Mouse (Mus musculus): ENCODE results near the gene Ppp6c. TPM values are rescaled to one million over a fixed set of nuclear protein-coding genes. Genes with fewer than 3 reads are reported as not detected.
"Not testable (repeated sequence)": the region's sequence is repeated elsewhere in the genome, so short reads cannot be mapped to it uniquely, and the experiment has no call there.

Gene Ppp6c
- polyA plus RNA-seq (2012; ENCODE audit: insufficient read depth, insufficient read length, missing spikeins), result 82.1 and 108 TPM in 2 replicates

DNA sequence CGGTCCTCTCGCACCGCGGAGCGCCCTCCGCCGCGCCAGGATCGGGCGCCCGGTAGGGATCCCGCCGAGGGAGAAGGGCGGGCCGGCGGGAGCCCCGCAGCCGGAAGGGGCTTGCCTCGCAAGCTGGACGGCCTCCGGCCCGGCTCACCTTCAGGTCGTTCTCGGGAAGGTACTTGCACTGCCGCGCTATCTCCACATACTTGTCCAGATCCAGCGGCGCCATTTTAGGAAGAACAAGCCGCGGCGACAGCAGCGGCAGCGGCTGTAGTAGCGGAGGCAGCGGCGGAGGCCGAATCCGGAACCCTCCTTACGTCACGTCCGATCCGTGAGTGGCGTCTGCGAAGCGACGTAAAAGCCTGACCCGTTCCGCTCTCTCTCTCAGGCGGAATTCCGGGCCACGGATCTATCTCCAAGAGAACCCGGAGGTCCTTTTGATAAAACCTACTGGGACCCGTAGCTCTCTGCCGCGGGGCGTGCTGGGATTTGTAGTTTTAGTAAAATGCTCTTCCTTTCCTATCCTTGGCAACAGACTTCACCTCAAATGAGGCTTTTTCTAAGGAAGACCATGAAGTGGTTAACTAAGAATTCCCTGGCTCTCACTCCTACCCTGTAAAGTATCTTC is at the start of gene Ppp6c:
Gene Ppp6c, minus strand, starts transcription at position 433 of the 622 bp plus-strand sequence.
- H3K4me3 ChIP-seq (ENCODE audit: insufficient read depth, low read depth, low read length), result peak within 1 kb of the TSS; percentile 94
- peak within 1 kb of the TSS; percentile 96 for H3K27ac ChIP-seq (replicated peaks; ENCODE audit: low read depth, low read length)
- peaks cover 4% of the 10 kb centered on the region for H3K4me1 ChIP-seq (ENCODE audit: control insufficient read depth, insufficient read depth, insufficient read length, low read length)

- Histone ChIP-seq H3K4me3 (ENCODE audit: insufficient read depth, low read depth, low read length) (no peak overlapping the region), H3K4me1 (ENCODE audit: control insufficient read depth, insufficient read depth, insufficient read length, low read length) (no peaks in the 10 kb centered on the region), H3K27ac (replicated peaks; ENCODE audit: low read depth, low read length) (no peak overlapping the region)
Measured at GRCm38 (mm10) chr2:39268357-39268756, 42.1 kb upstream of the Ppp6c start.

GRCm38 (mm10) chr2:39252275-39252674 is 26.0 kb upstream of the Ppp6c start:
- H3K27ac ChIP-seq (replicated peaks; ENCODE audit: low read depth, low read length); H3K4me1 ChIP-seq (ENCODE audit: control insufficient read depth, insufficient read depth, insufficient read length, low read length); H3K4me3 ChIP-seq (ENCODE audit: insufficient read depth, low read depth, low read length): not testable (repeated sequence)

DNA sequence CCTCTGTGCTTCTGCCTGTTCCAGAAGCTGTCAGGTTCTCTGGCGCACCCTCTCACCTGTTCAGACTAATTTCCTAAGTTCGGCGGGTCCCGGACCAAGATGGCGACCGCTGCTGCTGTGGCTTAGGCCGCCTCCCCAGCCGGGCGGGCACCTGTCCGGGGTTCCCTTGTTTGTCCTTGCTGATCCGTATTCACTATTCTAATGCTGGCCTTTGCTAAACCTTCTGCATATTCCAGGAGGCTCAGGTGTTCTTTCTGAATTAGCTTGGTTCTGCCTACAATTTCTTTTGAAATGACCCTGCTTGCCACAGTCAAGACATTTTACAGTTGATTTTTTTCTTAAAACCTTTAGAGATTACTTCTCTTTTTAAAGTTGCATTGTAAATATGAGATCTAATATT is 20.6 kb upstream of the Ppp6c start:
- H3K4me3 ChIP-seq (ENCODE audit: insufficient read depth, low read depth, low read length); H3K27ac ChIP-seq (replicated peaks; ENCODE audit: low read depth, low read length); H3K4me1 ChIP-seq (ENCODE audit: control insufficient read depth, insufficient read depth, insufficient read length, low read length): not testable (repeated sequence)

GRCm38 (mm10) chr2:39226731-39227130 is 480 bp upstream of the Ppp6c start:
- Histone ChIP-seq H3K4me3 (ENCODE audit: insufficient read depth, low read depth, low read length) (peak overlapping the region; percentile 41; the same call in 1 of the 2 replicates), H3K4me1 (ENCODE audit: control insufficient read depth, insufficient read depth, insufficient read length, low read length) (peaks cover 4% of the 10 kb centered on the region), H3K27ac (replicated peaks; ENCODE audit: low read depth, low read length) (no peak overlapping the region)

- not testable (repeated sequence) for H3K4me1 ChIP-seq (ENCODE audit: control insufficient read depth, insufficient read depth, insufficient read length, low read length)
- peak overlapping the region; percentile 94 for H3K4me3 ChIP-seq (ENCODE audit: insufficient read depth, low read depth, low read length)
- peak overlapping the region; percentile 96 for H3K27ac ChIP-seq (replicated peaks; ENCODE audit: low read depth, low read length)
Measured at GRCm38 (mm10) chr2:39225331-39226018, 776 bp downstream of the Ppp6c start.

DNA sequence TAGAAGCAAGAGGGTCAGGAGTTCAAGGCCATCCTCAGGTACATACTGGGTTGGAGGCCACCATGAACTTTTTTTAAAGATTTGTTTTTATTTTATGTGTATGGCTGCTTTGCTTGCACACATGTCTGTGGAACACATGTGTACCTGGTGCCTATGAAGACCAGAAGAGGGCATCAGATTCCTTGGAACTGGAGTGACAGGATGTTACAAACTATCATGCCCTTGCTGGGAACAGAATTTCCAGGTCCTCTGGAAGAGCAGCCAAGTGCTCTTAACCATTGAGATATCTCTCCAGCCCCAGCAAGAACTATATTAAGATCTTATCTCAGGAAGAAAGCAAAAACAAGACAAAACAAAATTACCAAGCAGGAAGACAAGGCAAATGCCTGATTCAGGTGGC is 1.6 kb downstream of the Ppp6c start:
- H3K4me3 ChIP-seq (ENCODE audit: insufficient read depth, low read depth, low read length), result peak overlapping the region; percentile 26; the same call in 1 of the 2 replicates
- H3K27ac ChIP-seq (replicated peaks; ENCODE audit: low read depth, low read length), result no peak overlapping the region
- peaks cover 4% of the 10 kb centered on the region for H3K4me1 ChIP-seq (ENCODE audit: control insufficient read depth, insufficient read depth, insufficient read length, low read length)

DNA sequence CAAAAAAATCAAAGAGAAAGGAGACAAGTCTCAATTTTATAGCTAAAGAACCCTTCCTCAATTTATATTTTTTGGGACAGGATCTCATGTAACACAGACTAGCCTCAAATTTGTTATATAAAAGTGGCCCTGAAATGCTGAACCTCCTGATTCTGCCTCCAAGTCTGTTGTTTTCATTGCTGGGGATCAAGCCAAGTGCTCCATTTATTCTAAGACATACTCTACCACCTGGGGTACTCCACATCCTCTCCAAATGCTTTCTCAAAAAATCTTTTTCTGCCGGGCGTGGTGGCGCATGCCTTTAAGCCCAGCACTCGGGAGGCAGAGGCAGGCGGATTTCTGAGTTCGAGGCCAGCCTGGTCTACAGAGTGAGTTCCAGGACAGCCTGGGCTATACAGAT is 6.2 kb downstream of the Ppp6c start:
- Histone ChIP-seq H3K4me1 (ENCODE audit: control insufficient read depth, insufficient read depth, insufficient read length, low read length) (peaks cover 13% of the 10 kb centered on the region), H3K27ac (replicated peaks; ENCODE audit: low read depth, low read length) (no peak overlapping the region), H3K4me3 (ENCODE audit: insufficient read depth, low read depth, low read length) (no peak overlapping the region)

DNA sequence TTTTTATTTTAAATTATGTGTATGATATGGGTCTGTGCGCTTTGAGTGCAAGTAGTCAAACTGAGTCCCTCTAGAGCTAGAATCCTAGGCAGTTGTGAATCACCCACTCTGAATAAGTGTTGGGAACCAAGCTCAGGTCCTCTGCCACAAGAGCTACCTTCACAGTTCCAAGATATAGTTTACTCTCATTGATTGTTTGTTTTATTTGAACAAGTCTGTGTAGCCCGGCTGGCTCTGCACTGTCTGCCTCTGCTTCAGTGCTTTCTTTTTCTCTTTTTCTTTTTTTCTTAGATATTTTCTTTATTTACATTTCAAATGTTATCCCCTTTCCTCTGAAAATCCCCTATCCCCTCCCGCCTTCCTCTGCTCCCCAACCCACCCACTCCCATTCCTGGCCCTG is 7.2 kb downstream of the Ppp6c start:
- H3K4me1 ChIP-seq (ENCODE audit: control insufficient read depth, insufficient read depth, insufficient read length, low read length), result peaks cover 11% of the 10 kb centered on the region
- H3K27ac ChIP-seq (replicated peaks; ENCODE audit: low read depth, low read length), result no peak overlapping the region
- no peak overlapping the region for H3K4me3 ChIP-seq (ENCODE audit: insufficient read depth, low read depth, low read length)

DNA sequence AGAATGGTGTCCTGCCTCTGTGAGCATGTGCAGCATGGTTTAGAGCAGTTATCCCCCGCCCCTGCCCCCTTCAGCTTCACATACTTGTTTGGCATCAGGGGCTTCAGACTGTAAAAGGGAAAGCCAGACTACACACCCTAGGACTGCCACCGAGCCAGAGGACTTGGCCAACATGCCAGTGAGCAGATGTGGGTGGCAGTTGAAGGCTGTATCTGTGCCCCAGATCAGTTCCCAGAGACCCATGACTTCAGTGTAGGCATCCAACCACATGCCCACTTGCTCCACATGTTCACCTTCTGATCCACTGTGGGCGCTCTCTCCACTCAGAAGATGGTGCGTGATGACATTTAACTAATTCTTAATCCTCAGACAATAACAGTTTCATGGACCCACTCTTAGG is 9.1 kb downstream of the Ppp6c start:
- Histone ChIP-seq H3K4me3 (ENCODE audit: insufficient read depth, low read depth, low read length) (no peak overlapping the region), H3K27ac (replicated peaks; ENCODE audit: low read depth, low read length) (no peak overlapping the region), H3K4me1 (ENCODE audit: control insufficient read depth, insufficient read depth, insufficient read length, low read length) (peaks cover 9% of the 10 kb centered on the region)

GRCm38 (mm10) chr2:39210738-39211137 is 15.5 kb downstream of the Ppp6c start:
- H3K27ac ChIP-seq (replicated peaks; ENCODE audit: low read depth, low read length), result no peak overlapping the region
- H3K4me1 ChIP-seq (ENCODE audit: control insufficient read depth, insufficient read depth, insufficient read length, low read length), result no peaks in the 10 kb centered on the region; the same call in 1 of the 2 replicates
- no peak overlapping the region for H3K4me3 ChIP-seq (ENCODE audit: insufficient read depth, low read depth, low read length)

DNA sequence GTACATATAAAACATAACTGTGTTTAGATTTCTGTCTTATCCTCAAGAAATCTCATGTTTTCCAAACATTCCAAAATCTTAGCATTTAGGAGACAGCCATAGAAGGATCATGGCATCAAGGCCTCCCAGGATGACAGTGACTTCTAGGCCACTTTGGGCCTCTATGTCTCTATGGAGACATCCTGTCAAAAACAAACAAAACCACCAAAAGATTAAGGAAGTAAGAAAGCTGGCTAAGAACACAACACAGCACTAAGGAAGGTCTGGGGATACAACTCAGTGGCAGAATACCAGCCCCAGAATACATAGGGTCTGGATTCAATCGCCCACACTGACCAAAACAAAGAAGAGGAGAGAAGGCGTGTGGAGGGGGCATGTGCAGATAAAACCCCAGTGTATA is 22.9 kb downstream of the Ppp6c start:
- Histone ChIP-seq H3K4me1 (ENCODE audit: control insufficient read depth, insufficient read depth, insufficient read length, low read length) (no peaks in the 10 kb centered on the region), H3K27ac (replicated peaks; ENCODE audit: low read depth, low read length) (peak overlapping the region; percentile 12; the same call in 1 of the 2 replicates), H3K4me3 (ENCODE audit: insufficient read depth, low read depth, low read length) (no peak overlapping the region)

DNA sequence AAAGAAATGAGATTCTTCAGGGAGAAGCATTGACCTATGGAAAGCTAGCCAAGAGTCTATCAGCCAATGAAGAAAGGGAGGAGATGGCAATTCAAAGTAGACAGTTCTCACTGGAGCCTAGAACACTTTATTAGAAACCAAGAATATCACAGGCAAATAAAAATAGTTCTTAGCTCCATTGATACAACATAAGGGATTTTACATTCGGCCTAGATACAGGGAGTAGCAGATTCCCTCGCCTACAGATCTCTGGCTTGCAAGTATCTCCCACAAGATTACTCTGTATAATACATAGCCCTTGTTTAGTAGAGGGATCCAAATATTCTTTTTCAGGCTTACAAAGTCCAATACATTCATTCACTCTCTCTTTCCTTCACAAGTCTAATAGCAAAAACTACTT is 31.4 kb downstream of the Ppp6c start:
- H3K27ac ChIP-seq (replicated peaks; ENCODE audit: low read depth, low read length), result no peak overlapping the region
- H3K4me3 ChIP-seq (ENCODE audit: insufficient read depth, low read depth, low read length), result no peak overlapping the region
- H3K4me1 ChIP-seq (ENCODE audit: control insufficient read depth, insufficient read depth, insufficient read length, low read length), result no peaks in the 10 kb centered on the region

GRCm38 (mm10) chr2:39190561-39191056 is 35.6 kb downstream of the Ppp6c start, which contains the start of gene Scai:
Gene Scai, minus strand, starts transcription at chr2:39190734.
- H3K27ac ChIP-seq (replicated peaks; ENCODE audit: low read depth, low read length), result no peak within 1 kb of the TSS
- H3K4me3 ChIP-seq (ENCODE audit: insufficient read depth, low read depth, low read length), result peak within 1 kb of the TSS; percentile 68
- no peaks in the 10 kb centered on the region for H3K4me1 ChIP-seq (ENCODE audit: control insufficient read depth, insufficient read depth, insufficient read length, low read length)

- no peak overlapping the region for H3K27ac ChIP-seq (replicated peaks; ENCODE audit: low read depth, low read length)
- H3K4me3 ChIP-seq (ENCODE audit: insufficient read depth, low read depth, low read length), result peak overlapping the region; percentile 68
- no peaks in the 10 kb centered on the region for H3K4me1 ChIP-seq (ENCODE audit: control insufficient read depth, insufficient read depth, insufficient read length, low read length)
Measured at GRCm38 (mm10) chr2:39189961-39190560, 36.2 kb downstream of the Ppp6c start.

All from brown adipose tissue, adult 24 weeks (tissue).